Mouse (Mus musculus) adrenal gland, postnatal 4 days (tissue): ENCODE measurements around the gene Acss2. TPM values are rescaled to one million over a fixed set of nuclear protein-coding genes. Genes with fewer than 3 reads are reported as not detected.
"Not testable (repeated sequence)": the region's sequence is repeated elsewhere in the genome, so short reads cannot be mapped to it uniquely, and the experiment has no call there.

Experiments
- DNase-seq, 2 experiments: peaks; one replicate each; pipeline ENCODE4 v3.0.0; 2021 to 2022; ENCODE audit warnings: low spot score in 2 of 2, mixed read lengths in 2 of 2
- total RNA-seq, 2 experiments: library from RNA; stranded (reverse); gene quantifications; 2 replicates each; pipeline ENCODE4 v1.2.3; 2021

Gene Acss2
- total RNA-seq, 2 experiments from 2014 or later = 20.5 to 26.1 TPM

DNA sequence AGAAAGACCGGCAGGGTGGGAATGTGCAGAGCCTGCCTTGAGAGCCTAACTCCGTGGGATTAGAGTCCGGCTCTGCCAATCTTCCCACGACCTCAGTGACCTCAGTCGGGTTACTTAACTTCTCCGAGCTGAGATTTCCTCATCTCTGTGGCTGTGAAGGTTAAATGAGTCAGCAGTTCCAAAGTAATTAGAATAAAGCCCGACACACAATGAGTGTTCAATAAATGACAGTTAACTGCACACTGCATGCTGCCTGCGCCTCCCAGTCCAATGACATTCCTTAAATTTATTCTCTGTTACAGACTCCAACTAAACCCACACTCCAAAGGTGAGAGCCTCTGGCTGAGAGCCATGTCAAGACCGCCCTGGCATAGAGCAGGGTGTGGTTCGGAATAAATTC is 67.7 kb downstream of the Acss2 start:
- no peak for DNase-seq

DNA sequence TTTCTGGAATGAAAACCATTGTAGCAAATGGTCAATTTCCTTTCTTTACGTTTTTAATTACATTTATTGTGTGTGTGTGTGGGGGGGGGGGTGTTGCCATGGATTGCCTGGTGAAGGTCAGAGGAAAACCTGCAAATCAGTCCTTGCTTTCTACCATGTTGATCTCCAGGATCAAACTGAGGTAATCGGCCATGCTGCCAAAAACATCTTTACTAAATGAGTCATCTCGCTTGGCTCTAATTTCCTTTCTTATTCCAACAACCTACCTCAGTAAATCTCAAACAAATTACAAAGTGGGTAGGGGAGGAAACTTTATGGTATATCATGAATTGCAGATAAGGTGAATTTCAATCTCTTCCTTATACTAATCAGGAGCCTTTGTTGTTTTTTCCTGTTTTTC is 70.4 kb downstream of the Acss2 start:
- no peak for DNase-seq

DNA sequence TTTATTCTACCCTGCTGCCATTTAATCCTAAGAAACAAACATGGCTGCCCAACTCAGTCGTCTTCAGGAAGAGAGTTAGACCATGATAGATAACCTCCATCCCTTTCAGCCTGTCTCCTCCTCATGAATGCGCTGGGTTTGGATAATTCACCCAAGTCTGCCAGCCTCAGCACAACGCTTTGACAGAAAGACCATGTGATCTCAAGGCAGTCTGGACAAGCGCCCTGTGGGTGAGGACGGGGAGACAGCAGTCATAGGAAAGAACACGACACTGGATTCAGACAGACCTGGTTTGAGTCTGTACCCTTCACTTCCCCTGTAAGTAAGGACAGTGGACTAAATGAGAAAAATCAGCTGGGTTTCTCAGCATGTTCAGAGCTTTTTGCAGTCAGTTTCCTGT is 71.8 kb downstream of the Acss2 start:
- DNase-seq = no peak

DNA sequence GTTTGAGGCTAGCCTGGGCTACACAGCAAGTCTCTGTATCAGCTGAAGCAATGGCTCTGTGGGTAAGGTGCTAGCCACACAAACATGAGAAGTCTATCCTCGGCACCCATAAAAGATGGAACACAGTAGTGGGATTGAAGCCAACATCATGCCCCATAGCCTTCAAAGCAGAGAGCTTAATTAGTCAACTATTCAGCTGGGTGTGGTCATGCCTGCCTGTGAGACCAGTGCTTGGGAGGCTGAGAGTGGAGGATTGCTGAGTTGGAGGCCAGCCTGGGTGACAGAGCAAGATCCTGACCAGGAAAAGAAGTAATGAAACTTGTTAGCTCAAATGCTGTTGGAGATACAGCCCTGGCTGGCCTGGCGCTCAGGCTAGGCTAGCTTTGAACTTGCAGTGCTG is 73.1 kb downstream of the Acss2 start:
- no peak for DNase-seq

DNA sequence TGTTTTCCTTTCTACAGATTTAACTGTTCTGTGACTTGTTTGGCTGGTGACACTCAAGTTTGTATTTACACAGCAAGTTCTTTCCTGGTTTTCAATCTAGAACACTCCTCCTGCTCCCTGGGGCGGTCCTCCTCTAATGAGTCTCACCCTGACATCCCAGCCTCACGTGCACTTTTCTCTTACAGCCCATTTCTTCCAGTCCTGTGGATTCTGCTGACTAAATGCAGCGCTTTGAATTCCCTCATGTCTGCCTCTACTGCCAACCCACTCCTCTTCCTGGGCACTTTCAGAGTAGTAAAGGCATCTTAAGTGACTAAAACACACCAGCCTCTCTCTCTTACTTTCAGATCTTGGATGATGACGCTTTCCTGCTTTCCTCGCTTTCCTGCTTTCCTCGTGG is 73.9 kb downstream of the Acss2 start:
- DNase-seq = no peak

DNA sequence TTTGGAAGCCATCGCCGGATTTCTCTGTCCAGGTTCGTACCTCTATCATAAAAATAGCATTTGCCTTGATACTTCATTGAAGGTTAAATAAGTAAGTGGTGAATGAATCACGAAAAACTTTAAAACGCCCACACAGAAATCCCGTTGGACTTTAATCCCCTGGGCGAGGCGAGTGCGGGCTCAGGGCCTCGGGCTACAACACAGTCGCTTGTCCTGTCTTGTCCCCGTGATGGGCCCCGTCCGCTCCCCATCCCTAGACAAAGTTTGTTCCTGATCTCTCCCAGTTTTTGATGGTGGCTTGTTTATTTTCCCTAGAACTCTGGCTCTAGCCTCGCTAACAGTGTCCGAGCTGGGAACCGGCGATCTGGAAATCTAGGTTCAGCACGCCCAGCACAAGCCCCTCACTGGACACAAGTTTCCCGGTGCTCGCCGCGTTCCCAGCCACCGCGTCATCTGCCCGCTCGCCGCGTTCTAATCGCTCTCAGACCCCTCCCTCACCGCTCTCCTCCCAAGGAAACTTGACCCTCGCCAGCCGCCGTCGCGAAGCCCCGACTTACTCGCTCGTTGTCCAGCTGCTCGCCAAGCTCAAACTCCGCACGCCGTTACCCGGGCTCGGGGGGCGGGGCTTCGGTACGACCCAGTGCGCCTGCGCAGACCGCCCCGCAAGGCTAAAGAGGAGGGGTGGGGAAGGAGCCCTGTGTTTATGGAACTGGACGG is 74.5 kb downstream of the Acss2 start, which contains the start of gene Gss:
Gss (minus strand) TSS at position 674 of the 717 bp plus-strand sequence.
- peak; percentile 100 for DNase-seq

DNA sequence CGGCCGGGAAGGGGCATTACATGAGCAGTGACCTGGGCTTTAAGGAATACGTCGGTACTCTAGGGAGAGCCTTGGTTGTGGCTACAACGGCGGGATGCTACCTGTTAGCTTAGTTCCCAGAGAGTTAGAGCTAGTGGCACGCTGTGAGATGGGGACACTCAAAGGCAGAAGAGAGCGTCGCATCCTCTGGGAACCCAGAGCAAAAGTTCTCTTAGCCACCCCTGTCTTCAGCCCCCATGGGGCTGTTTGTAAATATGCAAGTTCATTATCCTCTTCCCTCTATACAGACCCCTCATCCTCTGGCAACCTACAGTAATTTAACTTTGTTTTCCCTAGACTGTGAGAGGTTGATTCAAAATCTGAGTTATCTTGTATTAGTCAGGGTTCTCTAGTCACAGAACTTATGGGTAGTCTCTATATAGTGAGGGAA is 75.1 kb downstream of the Acss2 start:
- DNase-seq = no peak

DNA sequence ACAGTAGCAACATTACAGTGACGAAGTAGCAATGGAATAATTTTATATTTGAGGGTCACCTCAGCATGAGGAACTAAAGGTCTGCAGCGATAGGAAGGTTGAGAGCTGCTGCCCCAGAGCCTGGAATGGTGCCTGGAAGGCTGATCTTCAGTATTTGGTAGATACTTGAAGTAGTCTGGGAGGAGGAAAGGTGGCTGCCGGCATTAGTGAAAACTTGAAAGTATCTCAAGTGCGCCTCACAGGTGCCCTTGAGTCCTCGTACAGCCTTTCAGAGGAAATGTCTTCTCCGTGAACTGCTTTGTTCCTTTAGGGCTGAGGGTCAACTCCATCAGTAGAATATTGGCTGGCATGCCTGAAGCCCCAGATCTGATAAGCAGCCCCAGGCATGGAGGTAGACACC is 77.8 kb downstream of the Acss2 start:
- no peak for DNase-seq

DNA sequence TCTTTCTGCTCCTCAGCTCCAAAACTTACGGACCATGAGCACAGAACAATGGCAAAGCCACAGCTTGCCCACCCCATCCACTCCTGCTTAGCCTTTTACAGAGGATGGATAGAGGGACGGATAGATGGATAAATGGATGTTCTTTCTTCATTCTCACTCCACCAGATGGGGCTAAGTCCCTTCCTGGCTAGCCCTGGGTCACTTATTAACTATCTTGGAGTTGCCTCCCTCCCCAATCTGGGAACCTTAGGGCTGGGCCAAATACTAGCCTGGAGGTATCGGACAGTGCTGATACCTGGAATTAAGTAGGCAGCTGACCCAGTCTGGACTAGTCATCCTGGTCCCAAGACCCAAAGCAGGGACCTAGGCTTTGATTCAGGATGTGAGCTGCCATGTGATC is 86.0 kb downstream of the Acss2 start:
- no peak for DNase-seq

DNA sequence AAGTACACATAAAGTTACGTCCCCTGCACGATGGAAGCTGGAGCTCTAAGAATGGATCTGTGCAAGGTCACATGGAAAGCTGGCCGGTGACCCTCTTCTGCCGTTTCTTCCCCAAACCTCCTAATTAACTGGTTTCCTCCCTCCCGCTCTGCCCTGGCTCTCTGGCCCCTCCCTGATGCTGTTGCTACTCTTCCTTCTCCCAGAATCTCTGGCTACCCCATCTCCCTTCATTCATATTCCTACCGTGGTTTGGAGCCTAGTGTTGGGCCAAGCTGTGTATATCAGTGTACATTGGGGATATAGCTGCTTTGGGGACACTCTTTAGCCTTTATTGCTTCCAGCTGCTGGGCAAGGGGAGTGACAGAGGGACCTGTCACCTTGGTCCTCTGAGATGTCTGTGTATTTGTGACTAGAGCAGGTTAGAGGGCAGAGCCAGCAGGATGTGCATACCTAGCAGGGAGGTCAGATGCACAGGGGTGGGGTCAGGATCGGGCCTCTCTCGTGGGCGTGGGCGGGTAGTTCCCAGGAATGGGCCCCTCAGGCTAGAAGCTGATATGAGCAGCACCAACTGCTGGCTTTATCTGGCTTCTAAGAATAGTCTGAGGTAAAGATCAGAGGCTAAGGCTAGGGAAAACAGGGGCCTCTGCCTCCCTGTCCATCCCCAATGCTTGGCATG is 87.0 kb downstream of the Acss2 start:
- no peak for DNase-seq

DNA sequence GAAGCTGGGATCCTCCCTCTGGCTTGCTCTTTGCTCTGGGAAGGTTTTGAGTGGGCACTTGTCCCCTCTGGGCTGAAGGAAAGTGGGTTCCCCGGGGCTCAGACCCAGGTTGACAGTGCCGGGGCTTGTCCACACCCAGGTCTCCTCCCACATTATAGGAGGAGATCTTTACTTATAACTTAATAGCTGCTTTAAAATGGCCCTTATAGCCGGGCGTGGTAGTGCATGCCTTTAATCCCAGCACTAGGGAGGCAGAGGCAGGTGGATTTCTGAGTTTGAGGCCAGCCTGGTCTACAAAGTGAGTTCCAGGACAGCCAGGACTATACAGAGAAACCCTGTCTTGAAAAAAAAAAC is 87.5 kb downstream of the Acss2 start:
- not testable (repeated sequence) for DNase-seq

DNA sequence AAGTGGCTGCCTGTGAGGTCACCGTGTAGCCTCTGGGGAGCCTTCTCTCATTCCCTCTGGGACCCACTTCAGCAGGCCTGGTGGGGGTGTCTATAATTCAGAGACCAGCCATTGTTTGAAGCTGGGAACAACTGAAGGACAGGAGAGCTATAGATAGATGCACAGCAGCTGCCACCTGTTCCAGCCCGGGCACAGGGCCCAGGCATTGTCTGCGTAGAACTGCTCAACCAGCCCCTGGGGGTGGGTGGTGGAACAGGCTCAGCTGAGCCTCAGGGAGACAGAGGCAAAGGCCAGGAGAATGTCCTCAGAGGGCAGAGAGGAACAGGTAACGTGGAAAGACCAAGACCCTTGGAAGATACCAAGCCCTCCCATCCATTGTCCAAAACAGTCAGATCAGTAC is 88.6 kb downstream of the Acss2 start:
- DNase-seq = no peak

DNA sequence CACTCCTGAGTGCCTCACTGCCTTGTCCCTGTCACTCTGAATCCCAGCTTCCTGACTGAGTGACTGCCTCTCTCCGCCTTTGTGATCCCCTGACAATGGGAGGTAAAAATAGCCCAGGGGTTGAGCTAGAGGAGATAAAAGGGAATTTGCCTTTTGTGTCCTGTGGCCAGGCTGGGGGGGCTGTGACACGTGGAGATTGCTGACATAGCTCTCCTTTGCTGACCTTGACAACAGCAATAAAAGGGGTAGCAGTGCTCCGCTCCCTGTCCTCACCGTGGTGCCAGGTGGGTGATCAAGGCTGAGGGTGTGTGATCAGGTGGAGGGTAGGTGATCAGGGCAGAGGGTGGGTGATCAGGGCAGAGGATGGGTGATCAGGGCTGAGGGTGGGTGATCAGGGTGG is 93.2 kb downstream of the Acss2 start, which contains the start of gene Myh7b:
Myh7b (plus strand) TSS at position 235 of the 400 bp plus-strand sequence.
- no peak for DNase-seq

DNA sequence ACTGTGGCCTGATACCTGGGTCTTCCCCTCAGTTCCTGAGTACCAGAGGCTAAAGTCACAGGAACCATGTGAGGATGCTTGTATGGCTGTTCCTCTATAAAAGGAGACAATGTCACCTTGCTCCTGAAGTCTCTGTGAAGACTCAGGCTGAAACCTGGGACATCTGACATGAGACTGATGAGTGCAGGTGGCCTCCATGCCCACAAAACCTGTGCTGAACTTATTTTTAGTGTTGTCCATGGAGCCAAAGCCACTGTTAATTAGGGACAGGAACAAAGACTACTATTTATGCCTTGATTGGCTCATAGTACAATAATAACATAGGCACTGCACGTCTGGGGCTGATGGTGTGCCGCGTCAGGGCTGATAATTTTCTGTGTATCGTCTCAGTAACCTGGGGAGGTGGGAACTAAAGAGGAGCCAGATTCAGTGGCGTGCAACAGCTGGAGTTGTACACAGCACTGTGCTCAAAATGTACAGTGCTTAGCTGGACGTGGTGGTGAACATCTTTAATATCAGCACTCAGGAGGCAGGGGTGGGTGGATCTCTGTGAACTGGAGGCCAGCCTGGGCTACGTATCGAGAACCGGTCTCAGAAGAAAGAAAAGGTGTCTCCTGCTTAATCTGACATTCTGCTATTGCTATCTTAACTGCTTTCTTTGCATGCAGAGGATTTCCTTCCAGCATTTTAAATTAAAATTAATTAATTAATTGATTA is 94.2 kb downstream of the Acss2 start:
- DNase-seq = no peak

DNA sequence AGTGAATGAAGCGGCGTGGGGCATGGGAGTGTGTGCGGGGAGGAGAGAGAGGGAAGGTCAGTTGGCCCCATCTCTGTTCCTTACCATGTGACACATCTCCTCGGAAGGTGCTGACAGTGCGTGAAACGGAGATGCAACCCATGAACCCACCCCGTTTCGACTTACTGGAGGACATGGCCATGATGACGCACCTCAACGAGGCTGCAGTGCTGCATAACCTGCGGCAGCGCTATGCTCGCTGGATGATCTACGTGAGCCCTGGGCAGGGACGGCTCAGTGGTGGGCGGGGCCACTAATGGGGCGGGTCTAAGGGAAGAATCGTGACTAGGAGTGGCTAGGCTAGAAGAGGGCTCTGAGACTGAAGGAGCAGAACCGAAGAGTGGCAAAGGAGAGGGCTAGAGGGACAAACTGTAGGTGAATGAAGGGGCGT is 95.6 kb downstream of the Acss2 start:
- peak in 1 of 2 experiments; percentile 45 for DNase-seq

DNA sequence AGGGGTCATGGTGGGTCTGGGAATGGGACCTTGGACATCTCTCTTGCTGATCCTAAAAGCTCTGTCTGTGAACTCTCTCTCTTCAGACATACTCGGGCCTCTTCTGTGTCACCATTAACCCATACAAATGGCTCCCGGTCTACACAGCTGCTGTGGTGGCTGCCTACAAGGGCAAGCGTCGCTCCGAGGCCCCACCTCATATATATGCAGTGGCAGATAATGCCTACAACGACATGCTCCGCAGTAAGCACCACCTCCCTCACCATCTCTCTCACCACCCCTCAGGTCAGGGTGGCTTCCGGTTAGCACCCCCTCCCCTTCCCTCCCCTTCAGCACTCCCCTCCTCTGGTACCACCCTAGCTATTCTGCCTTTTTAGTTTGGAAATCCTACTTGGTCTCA is 96.2 kb downstream of the Acss2 start:
- no peak for DNase-seq

DNA sequence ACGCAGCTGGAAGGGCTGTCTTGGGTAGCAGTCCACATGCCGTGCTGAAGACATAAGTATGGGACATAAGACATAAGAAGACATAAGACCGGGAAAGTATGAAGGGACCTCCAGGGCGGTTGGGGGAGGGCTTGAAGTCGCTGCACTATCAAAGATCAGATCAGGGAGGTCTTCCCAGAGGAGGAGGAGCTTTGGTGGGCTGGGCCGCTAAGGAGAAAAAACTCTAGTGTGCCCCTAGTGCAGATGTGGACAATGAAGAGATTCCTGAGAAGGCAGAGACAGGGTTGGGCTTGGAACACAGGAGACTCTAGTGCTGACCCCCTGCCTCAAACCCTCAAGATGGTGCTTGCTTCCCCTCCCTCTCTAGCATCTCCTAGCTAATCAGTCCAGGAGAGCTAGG is 99.2 kb downstream of the Acss2 start:
- DNase-seq = no peak

DNA sequence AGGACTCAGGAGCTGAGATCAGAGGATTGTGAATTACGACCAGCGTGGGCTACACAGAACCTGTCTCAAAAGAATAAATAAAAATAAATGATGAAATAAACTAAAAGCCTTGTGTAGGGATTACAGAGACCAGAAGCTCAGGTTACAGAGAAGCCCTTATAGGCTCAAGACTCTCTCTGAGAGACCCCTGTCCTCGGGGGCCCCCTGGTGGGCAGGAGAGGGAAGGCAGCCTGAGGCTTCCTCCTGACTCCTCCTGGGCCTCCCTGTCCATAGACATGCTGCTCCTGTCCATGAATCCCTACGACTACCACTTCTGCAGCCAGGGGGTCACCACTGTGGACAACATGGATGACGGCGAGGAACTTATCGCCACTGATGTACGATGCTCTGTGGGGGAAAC is 102.1 kb downstream of the Acss2 start:
- peak; percentile 83 to 85 for DNase-seq

DNA sequence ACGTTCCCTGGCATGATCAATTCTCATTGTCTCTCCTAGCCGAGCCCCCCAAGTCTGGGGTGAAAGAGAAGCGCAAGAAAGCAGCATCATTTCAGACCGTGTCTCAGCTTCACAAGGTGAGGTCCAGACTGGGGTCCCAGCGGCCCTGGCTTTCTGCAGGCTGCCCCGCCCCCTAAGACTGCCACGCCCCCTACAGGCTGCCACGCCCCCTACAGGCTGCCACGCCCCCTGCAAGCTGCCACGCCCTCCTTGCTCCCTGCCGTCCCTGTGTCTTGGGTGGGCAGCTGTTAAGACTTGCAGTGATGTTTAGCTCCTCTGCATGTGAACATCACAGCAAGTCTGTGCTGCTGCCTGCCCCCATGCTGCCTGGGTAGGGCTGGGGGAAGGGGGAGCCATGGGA is 104.9 kb downstream of the Acss2 start:
- DNase-seq = no peak

DNA sequence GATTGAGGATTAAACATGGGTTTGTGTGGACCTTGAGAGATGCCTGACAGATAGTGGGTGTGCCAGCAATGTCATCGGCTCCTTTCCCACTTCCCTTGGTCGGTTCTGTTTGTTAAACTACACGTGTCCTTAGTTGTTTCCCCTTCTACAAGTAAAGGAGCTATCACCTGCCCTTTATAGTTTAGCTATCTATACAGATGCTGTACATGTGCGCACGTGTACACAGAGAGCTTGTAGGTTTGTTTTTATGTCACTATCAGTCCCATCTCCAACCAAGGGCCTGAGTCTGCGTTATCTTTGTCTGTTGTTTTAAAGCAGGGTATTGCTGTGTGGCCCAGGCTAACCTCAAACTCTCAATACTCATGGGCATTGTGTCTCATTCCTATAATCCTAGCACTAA is 106.2 kb downstream of the Acss2 start:
- DNase-seq = no peak

DNA sequence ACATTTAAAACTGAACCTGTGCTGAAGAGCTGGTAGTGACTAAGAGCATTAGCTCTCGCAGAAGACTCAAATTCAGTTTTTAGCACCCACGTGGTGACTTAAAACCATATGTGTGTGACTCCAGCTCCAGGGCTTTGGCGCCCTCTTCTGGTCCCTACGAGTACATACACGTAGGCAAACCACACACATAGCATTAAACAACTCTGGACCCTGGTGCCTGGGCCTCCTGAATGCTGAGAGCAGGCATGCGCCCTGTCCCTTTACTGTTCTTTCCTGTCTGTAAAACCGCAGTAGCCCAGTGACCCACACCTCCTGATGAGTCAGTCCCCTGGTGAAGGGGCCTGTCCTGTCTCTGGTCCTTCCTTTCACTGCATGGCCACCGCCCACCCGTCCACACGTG is 107.0 kb downstream of the Acss2 start:
- DNase-seq = no peak

DNA sequence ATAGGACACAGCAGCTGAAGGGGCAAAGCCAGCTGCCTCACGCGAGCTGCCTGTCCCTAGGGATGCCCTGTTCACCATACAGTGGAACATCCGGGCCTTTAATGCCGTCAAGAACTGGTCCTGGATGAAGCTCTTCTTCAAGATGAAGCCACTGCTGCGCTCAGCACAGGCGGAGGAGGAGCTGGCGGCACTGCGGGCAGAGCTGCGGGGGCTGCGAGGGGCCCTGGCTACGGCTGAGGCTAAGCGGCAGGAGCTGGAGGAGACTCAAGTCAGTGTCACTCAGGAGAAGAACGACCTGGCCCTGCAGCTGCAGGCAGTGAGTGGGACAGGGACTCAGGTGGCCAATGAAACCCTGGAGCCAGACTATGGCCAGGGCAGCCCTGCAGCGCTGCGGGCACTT is 108.5 kb downstream of the Acss2 start:
- no peak for DNase-seq
